Mouse (Mus musculus): Measurements from ENCODE around the gene Drd5. TPM values are rescaled to one million over a fixed set of nuclear protein-coding genes. Genes with fewer than 3 reads are reported as not detected.

Gene Drd5
- polyA plus RNA-seq, 1 experiment from 2014 or later: not detected

- H3K4me1 ChIP-seq (replicated peaks): no peaks in the 10 kb centered on the region
- H3K4me2 ChIP-seq: no peak overlapping the region
- WGBS: 69% methylated on average over 3 of the region's 3 CpGs
- no peak overlapping the region for H3K4me3 ChIP-seq
- no peaks in the 10 kb centered on the region for H3K36me3 ChIP-seq
- 0 out of 2 replicates have a peak, but pooled peaks cover 2% of the 10 kb centered on the region for H3K27me3 ChIP-seq
- H3K27ac ChIP-seq: no peak overlapping the region
- no peak overlapping the region for H3K9ac ChIP-seq
- no peaks in the 10 kb centered on the region for H3K9me3 ChIP-seq (replicated peaks)
- no peak for ATAC-seq (replicated peaks; ENCODE audit: insufficient number of reproducible peaks, insufficient read depth, low FRiP score, low read depth)
Measured at GRCm38 (mm10) chr5:38356927-38357326, 37.8 kb downstream of the Drd5 start.

- no peak for ATAC-seq (replicated peaks; ENCODE audit: insufficient number of reproducible peaks, insufficient read depth, low FRiP score, low read depth)
- 75% methylated on average over 2 of the region's 2 CpGs for WGBS
Measured at GRCm38 (mm10) chr5:38359716-38360115, 40.5 kb downstream of the Drd5 start.

GRCm38 (mm10) chr5:38364396-38364795, 45.2 kb downstream of the Drd5 start:
- H3K27ac ChIP-seq: no peak overlapping the region
- H3K9ac ChIP-seq: no peak overlapping the region
- WGBS: 76% methylated on average over 5 of the region's 5 CpGs
- H3K36me3 ChIP-seq: no peaks in the 10 kb centered on the region
- 0 out of 2 replicates have a peak, but pooled peaks cover 2% of the 10 kb centered on the region for H3K27me3 ChIP-seq
- peaks cover 13% of the 10 kb centered on the region for H3K4me1 ChIP-seq (replicated peaks)
- no peak overlapping the region for H3K4me2 ChIP-seq
- H3K4me3 ChIP-seq: no peak overlapping the region
- no peak for ATAC-seq (replicated peaks; ENCODE audit: insufficient number of reproducible peaks, insufficient read depth, low FRiP score, low read depth)
- no peaks in the 10 kb centered on the region for H3K9me3 ChIP-seq (replicated peaks)

More at GRCm38 (mm10) chr5:38359716-38360115, 40.5 kb downstream of the Drd5 start:
- H3K4me3 ChIP-seq: no peak overlapping the region
- no peaks in the 10 kb centered on the region for H3K36me3 ChIP-seq
- no peak overlapping the region for H3K27ac ChIP-seq
- H3K4me1 ChIP-seq (replicated peaks): no peaks in the 10 kb centered on the region
- H3K4me2 ChIP-seq: no peak overlapping the region
- no peaks in the 10 kb centered on the region for H3K9me3 ChIP-seq (replicated peaks)
- 0 out of 2 replicates have a peak, but pooled peaks cover 2% of the 10 kb centered on the region for H3K27me3 ChIP-seq
- no peak overlapping the region for H3K9ac ChIP-seq

DNA sequence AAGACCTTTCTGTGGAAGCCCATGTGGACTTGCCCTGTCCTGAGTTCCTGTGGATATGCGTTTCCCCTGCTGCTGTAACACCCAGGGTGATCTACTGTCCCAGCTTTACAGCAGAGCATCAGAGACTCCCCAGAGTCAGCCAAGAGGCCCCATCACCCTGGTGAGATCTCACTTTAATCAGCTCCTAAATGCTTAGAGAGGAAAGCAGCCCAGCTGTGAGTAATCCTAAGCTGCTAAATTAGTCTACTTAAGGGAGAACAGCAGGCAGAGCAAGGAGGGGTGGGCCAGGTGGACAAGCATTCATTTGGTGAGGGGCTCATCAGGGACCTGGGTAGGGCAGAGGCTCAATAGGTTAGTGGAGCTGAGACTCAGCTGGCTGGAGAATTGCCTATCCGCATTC, 46.4 kb downstream of the Drd5 start:
- H3K27ac ChIP-seq: no peak overlapping the region
- H3K36me3 ChIP-seq: no peaks in the 10 kb centered on the region
- 0 out of 2 replicates have a peak, but pooled peaks cover 2% of the 10 kb centered on the region for H3K27me3 ChIP-seq
- H3K4me1 ChIP-seq (replicated peaks): peaks cover 13% of the 10 kb centered on the region
- no peak overlapping the region for H3K4me3 ChIP-seq
- WGBS: 40% methylated on average over 2 of the region's 2 CpGs
- no peaks in the 10 kb centered on the region for H3K9me3 ChIP-seq (replicated peaks)
- H3K9ac ChIP-seq: no peak overlapping the region
- H3K4me2 ChIP-seq: no peak overlapping the region
- no peak for ATAC-seq (replicated peaks; ENCODE audit: insufficient number of reproducible peaks, insufficient read depth, low FRiP score, low read depth)

DNA sequence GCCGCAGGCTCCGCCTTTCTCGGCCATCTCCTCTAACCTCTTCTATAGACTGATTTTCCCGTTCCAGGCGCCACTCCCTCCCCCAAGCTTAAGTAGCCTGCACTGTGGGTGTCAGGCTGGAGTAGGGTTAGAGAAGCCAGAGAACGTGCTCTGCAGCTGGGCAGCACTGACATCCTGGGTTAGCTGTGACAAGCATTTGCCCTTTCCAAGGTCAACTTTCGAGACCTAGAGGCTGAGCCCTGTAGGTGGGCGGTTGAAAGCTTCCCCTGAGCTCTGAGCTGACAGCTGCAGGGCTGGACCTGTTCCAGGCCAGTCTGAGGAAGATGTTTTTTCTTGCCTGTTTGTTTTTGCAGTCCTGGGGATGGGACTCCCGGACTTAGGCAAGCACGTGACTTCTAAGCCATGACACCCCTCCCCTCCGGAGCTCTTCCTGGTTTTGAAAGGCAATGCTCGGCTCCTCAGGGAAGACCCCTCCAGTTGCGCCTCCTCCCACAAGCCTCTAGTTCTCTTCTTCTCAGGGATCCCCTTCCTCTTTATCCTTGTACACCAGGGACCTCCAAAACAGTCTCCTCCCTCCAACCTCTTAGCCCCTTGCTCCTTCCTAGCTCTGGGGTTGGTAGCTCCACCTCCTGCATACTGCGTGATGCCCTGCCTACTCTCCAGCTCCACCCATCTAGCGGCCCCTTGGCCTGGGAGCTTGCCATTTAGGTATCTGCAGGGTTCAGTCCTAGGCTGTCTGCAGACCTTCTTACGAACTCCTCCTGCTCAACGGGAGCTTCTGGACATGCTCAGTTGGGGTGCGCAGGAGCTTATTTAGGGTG, 47.7 kb downstream of the Drd5 start:
- H3K4me3 ChIP-seq: peak overlapping the region; percentile 46

GRCm38 (mm10) chr5:38371308-38371707, 52.1 kb downstream of the Drd5 start:
- no peak overlapping the region for H3K9ac ChIP-seq
- H3K4me2 ChIP-seq: no peak overlapping the region
- WGBS: 64% methylated on average over 1 of the region's 1 CpGs
- H3K4me1 ChIP-seq (replicated peaks): peaks cover 10% of the 10 kb centered on the region
- no peak overlapping the region for H3K27ac ChIP-seq
- H3K27me3 ChIP-seq: no peaks in the 10 kb centered on the region
- no peaks in the 10 kb centered on the region for H3K36me3 ChIP-seq
- H3K4me3 ChIP-seq: no peak overlapping the region
- ATAC-seq (replicated peaks; ENCODE audit: insufficient number of reproducible peaks, insufficient read depth, low FRiP score, low read depth): no peak
- no peaks in the 10 kb centered on the region for H3K9me3 ChIP-seq (replicated peaks)

More for the DNA sequence above, 47.7 kb downstream of the Drd5 start:
- Histone ChIP-seq H3K27ac (no peak overlapping the region), H3K4me1 (replicated peaks) (peaks cover 13% of the 10 kb centered on the region), H3K9me3 (replicated peaks) (no peaks in the 10 kb centered on the region), H3K4me2 (peak overlapping the region; percentile 73), H3K9ac (0 out of 2 replicates have a peak overlapping the region, but pooled peaks have one; percentile 17), H3K27me3 (no peaks in the 10 kb centered on the region), H3K36me3 (no peaks in the 10 kb centered on the region)
- ATAC-seq (replicated peaks; ENCODE audit: insufficient number of reproducible peaks, insufficient read depth, low FRiP score, low read depth): peak; percentile 72
- WGBS: 10% methylated on average over 18 of the region's 18 CpGs

Other genes starting within 250 kb of the Drd5 start
- gene Nsg1, start 159.5 kb upstream of the Drd5 start, polyA plus RNA-seq (2015; fragmentation: Nextera tagmentation; extraction: Ambion mirVana): 15.3 and 25.7 TPM in 2 replicates
- gene Zbtb49, start 98.9 kb upstream of the Drd5 start, polyA plus RNA-seq (2015; fragmentation: Nextera tagmentation; extraction: Ambion mirVana): 7.0 and 8.4 TPM in 2 replicates
- gene Lyar, start 98.9 kb upstream of the Drd5 start, polyA plus RNA-seq (2015; fragmentation: Nextera tagmentation; extraction: Ambion mirVana): 42.4 and 46.1 TPM in 2 replicates
- gene Tmem128, start 59.2 kb upstream of the Drd5 start, polyA plus RNA-seq (2015; fragmentation: Nextera tagmentation; extraction: Ambion mirVana): 41.1 and 42.9 TPM in 2 replicates
- not detected in 2 replicates for gene Otop1, start 43.4 kb upstream of the Drd5 start, polyA plus RNA-seq (2015; fragmentation: Nextera tagmentation; extraction: Ambion mirVana)
- gene Slc2a9, start 183.8 kb downstream of the Drd5 start, polyA plus RNA-seq (2015; fragmentation: Nextera tagmentation; extraction: Ambion mirVana): 0.20 and 0.48 TPM in 2 replicates
- gene Wdr1, start 243.9 kb downstream of the Drd5 start, polyA plus RNA-seq (2015; fragmentation: Nextera tagmentation; extraction: Ambion mirVana): 197 and 230 TPM in 2 replicates